Mouse (Mus musculus) neural tube, embryonic 11.5 days (tissue): ENCODE measurements around the gene Arhgap22. TPM values are rescaled to one million over a fixed set of nuclear protein-coding genes. Genes with fewer than 3 reads are reported as not detected.
A peak's percentile ranks its signal among the peaks of the same experiment; 100 is the strongest.

Experiments used
- ATAC-seq: fragments of 200-750 bp; cut with Nextera tagmentation; 2 replicates; pipeline ENCODE4 v1.8.0; 2017; ENCODE audit warnings: moderate number of reproducible peaks, mild to moderate bottlenecking, moderate TSS enrichment, moderate library complexity; ENCODE audit not compliant: insufficient read depth, low FRiP score, low TSS enrichment
- DNase-seq: peaks from one replicate; pipeline ENCODE4 v3.0.0-alpha.2; 2015; ENCODE audit warnings: low spot score
- H3K27ac ChIP-seq: fragments of 300-500 bp; sonication (generic); 2 replicates; pipeline ENCODE4 v1.5.1; 2014; ENCODE audit warnings: low read depth, mild to moderate bottlenecking, low read length
- H3K27me3 ChIP-seq: fragments of 300-500 bp; sonication (generic); 2 replicates; pipeline ENCODE4 v1.6.1; 2014; ENCODE audit warnings: mild to moderate bottlenecking, low read length, mixed read lengths; ENCODE audit not compliant: control insufficient read depth, insufficient read depth
- H3K36me3 ChIP-seq: fragments of 300-500 bp; sonication (generic); 2 replicates; pipeline ENCODE4 v1.6.1; 2014; ENCODE audit warnings: mild to moderate bottlenecking, low read length, moderate library complexity, mixed read lengths; ENCODE audit not compliant: control insufficient read depth, insufficient read depth
- H3K4me1 ChIP-seq: fragments of 300-500 bp; sonication (generic); 2 replicates; pipeline ENCODE4 v1.6.1; 2014; ENCODE audit warnings: low read length, mixed read lengths; ENCODE audit not compliant: control insufficient read depth, insufficient read depth
- H3K4me2 ChIP-seq: fragments of 300-500 bp; sonication (generic); 2 replicates; pipeline ENCODE4 v1.6.1; 2014; ENCODE audit warnings: low read depth, mild to moderate bottlenecking, moderate library complexity
- H3K4me3 ChIP-seq: fragments of 300-500 bp; sonication (generic); 2 replicates; pipeline ENCODE4 v1.5.1; 2014; ENCODE audit warnings: low read depth, low read length
- H3K9ac ChIP-seq: fragments of 300-500 bp; sonication (generic); 2 replicates; pipeline ENCODE4 v1.6.1; 2014; ENCODE audit warnings: mild to moderate bottlenecking, low read length
- H3K9me3 ChIP-seq: fragments of 300-500 bp; sonication (generic); 2 replicates; pipeline ENCODE4 v1.6.1; 2016; ENCODE audit warnings: low read length; ENCODE audit not compliant: control insufficient read depth
- WGBS: fragments of 180-500 bp; shearing (Covaris S2); extraction: QIAGEN DNeasy Blood & Tissue Kit; methylation state at CpG from one replicate; pipeline ENCODE4 v1.1.7; 2014; 5-methylcytosine and 5-hydroxymethylcytosine counted together
- polyA plus RNA-seq: library from polyadenylated mRNA; unstranded; fragments of >200 nt; fragmentation: Nextera tagmentation; extraction: Ambion mirVana; gene quantifications from 2 replicates; pipeline ENCODE4 v1.2.1, GENCODE M21; 2014

Arhgap22 gene
- polyA plus RNA-seq, 1 experiment from 2014 or later: 4.6 TPM

GRCm38 (mm10) chr14:33352890-33353289, 139.1 kb downstream of the Arhgap22 start:
- H3K36me3 ChIP-seq: no peaks in the 10 kb centered on the region
- DNase-seq: no peak
- no peak for ATAC-seq
- H3K4me3 ChIP-seq: no peak overlapping the region
- H3K4me2 ChIP-seq: no peak overlapping the region
- H3K27me3 ChIP-seq: peaks cover 40% of the 10 kb centered on the region
- no peak overlapping the region for H3K9ac ChIP-seq
- 77% methylated on average over 6 of the region's 6 CpGs for WGBS
- H3K4me1 ChIP-seq: no peaks in the 10 kb centered on the region
- no peak overlapping the region for H3K27ac ChIP-seq
- no peaks in the 10 kb centered on the region for H3K9me3 ChIP-seq

- no peak overlapping the region for H3K27ac ChIP-seq
- H3K36me3 ChIP-seq: no peaks in the 10 kb centered on the region
- no peak overlapping the region for H3K4me2 ChIP-seq
- no peaks in the 10 kb centered on the region for H3K4me1 ChIP-seq
- H3K27me3 ChIP-seq: peaks cover 28% of the 10 kb centered on the region
- ATAC-seq (no peak), DNase-seq (no peak)
- H3K9ac ChIP-seq: no peak overlapping the region
- WGBS: 92% methylated on average over 5 of the region's 5 CpGs
- H3K9me3 ChIP-seq: no peaks in the 10 kb centered on the region
- no peak overlapping the region for H3K4me3 ChIP-seq
These were observed 141.4 kb downstream of the Arhgap22 start for GRCm38 (mm10) chr14:33355276-33355675.

GRCm38 (mm10) chr14:33357600-33358368, 144.0 kb downstream of the Arhgap22 start:
- Histone ChIP-seq H3K4me3 (no peak overlapping the region), H3K9me3 (no peaks in the 10 kb centered on the region), H3K36me3 (no peaks in the 10 kb centered on the region), H3K4me1 (peaks cover 6% of the 10 kb centered on the region), H3K27ac (no peak overlapping the region), H3K9ac (no peak overlapping the region), H3K4me2 (no peak overlapping the region), H3K27me3 (peaks cover 2% of the 10 kb centered on the region; the same call in 1 of the 2 replicates)
- no peak for ATAC-seq
- DNase-seq: no peak
- 81% methylated on average over 12 of the region's 12 CpGs for WGBS

- Histone ChIP-seq H3K27me3 (no peaks in the 10 kb centered on the region), H3K36me3 (no peaks in the 10 kb centered on the region), H3K27ac (no peak overlapping the region), H3K4me1 (peaks cover 8% of the 10 kb centered on the region), H3K9me3 (no peaks in the 10 kb centered on the region), H3K4me3 (no peak overlapping the region), H3K9ac (no peak overlapping the region), H3K4me2 (no peak overlapping the region)
- 86% methylated on average over 8 of the region's 8 CpGs for WGBS
- ATAC-seq (no peak), DNase-seq (no peak)
These were observed 145.1 kb downstream of the Arhgap22 start for GRCm38 (mm10) chr14:33358891-33359290.

- Histone ChIP-seq H3K27me3 (no peaks in the 10 kb centered on the region), H3K9ac (no peak overlapping the region), H3K4me3 (no peak overlapping the region), H3K4me1 (peaks cover 8% of the 10 kb centered on the region), H3K36me3 (no peaks in the 10 kb centered on the region), H3K4me2 (no peak overlapping the region), H3K9me3 (no peaks in the 10 kb centered on the region), H3K27ac (no peak overlapping the region)
- DNase-seq (no peak), ATAC-seq (no peak)
- WGBS: 66% methylated on average over 3 of the region's 4 CpGs
These were observed 147.7 kb downstream of the Arhgap22 start for GRCm38 (mm10) chr14:33361546-33361945.

- Histone ChIP-seq H3K9ac (no peak overlapping the region), H3K27ac (0 out of 2 replicates have a peak overlapping the region, but pooled peaks have one; percentile 8), H3K36me3 (no peaks in the 10 kb centered on the region), H3K27me3 (no peaks in the 10 kb centered on the region), H3K4me1 (peaks cover 8% of the 10 kb centered on the region), H3K9me3 (no peaks in the 10 kb centered on the region), H3K4me2 (no peak overlapping the region), H3K4me3 (no peak overlapping the region)
- WGBS: 73% methylated on average over 14 of the region's 14 CpGs
- no peak for DNase-seq
- ATAC-seq: no peak
These were observed 148.3 kb downstream of the Arhgap22 start for GRCm38 (mm10) chr14:33362122-33362521.

- WGBS: 44% methylated on average over 10 of the region's 10 CpGs
- no peaks in the 10 kb centered on the region for H3K36me3 ChIP-seq
- H3K4me2 ChIP-seq: no peak overlapping the region
- ATAC-seq (no peak), DNase-seq (no peak)
- H3K4me3 ChIP-seq: no peak overlapping the region
- no peaks in the 10 kb centered on the region for H3K27me3 ChIP-seq
- peaks cover 8% of the 10 kb centered on the region for H3K4me1 ChIP-seq
- H3K27ac ChIP-seq: no peak overlapping the region
- no peaks in the 10 kb centered on the region for H3K9me3 ChIP-seq
- no peak overlapping the region for H3K9ac ChIP-seq
These were observed 149.0 kb downstream of the Arhgap22 start for GRCm38 (mm10) chr14:33362807-33363206.

GRCm38 (mm10) chr14:33363611-33364010, 149.8 kb downstream of the Arhgap22 start:
- Histone ChIP-seq H3K9ac (no peak overlapping the region), H3K4me3 (no peak overlapping the region), H3K4me1 (peaks cover 8% of the 10 kb centered on the region), H3K27me3 (no peaks in the 10 kb centered on the region), H3K36me3 (no peaks in the 10 kb centered on the region), H3K27ac (no peak overlapping the region), H3K9me3 (no peaks in the 10 kb centered on the region), H3K4me2 (no peak overlapping the region)
- 81% methylated on average over 5 of the region's 5 CpGs for WGBS
- DNase-seq: no peak
- no peak for ATAC-seq

GRCm38 (mm10) chr14:33364061-33364460, 150.2 kb downstream of the Arhgap22 start:
- H3K36me3 ChIP-seq: no peaks in the 10 kb centered on the region
- H3K9me3 ChIP-seq: no peaks in the 10 kb centered on the region
- H3K4me3 ChIP-seq: no peak overlapping the region
- ATAC-seq (no peak), DNase-seq (no peak)
- no peak overlapping the region for H3K9ac ChIP-seq
- no peaks in the 10 kb centered on the region for H3K27me3 ChIP-seq
- H3K4me2 ChIP-seq: no peak overlapping the region
- 84% methylated on average over 2 of the region's 2 CpGs for WGBS
- H3K27ac ChIP-seq: no peak overlapping the region
- peaks cover 8% of the 10 kb centered on the region for H3K4me1 ChIP-seq
